Mouse (Mus musculus): ENCODE measurements at regions not wholly inside any gene's neighbourhood (a gene's known extent, or its start where the extent isn't known, plus 50 kb on each side); places are given as distances from the start of the nearest gene placed in this dataset.

GRCm38 (mm10) chr8:82454056-82454455 is 51.0 kb upstream of the Il15 start:
- Histone ChIP-seq H3K27ac (replicated peaks; ENCODE audit: low read depth, low read length) (no peak overlapping the region), H3K9ac (ENCODE audit: low read depth, low read length, severe bottlenecking) (no peak overlapping the region), H3K4me1 (ENCODE audit: control insufficient read depth, insufficient read depth, low read length) (no peaks in the 10 kb centered on the region), H3K9me3 (ENCODE audit: control insufficient read depth, low read length) (no peaks in the 10 kb centered on the region), H3K27me3 (ENCODE audit: control insufficient read depth, insufficient read depth, low read length) (no peaks in the 10 kb centered on the region), H3K4me3 (replicated peaks; ENCODE audit: low read length) (no peak overlapping the region), H3K36me3 (ENCODE audit: control insufficient read depth, insufficient read depth, low read length) (no peaks in the 10 kb centered on the region), H3K4me2 (replicated peaks; ENCODE audit: low read depth, low read length, severe bottlenecking) (no peak overlapping the region)
- 86% methylated on average over 4 of the region's 4 CpGs for WGBS
- no peak for DNase-seq (ENCODE audit: low spot score)
- TF ChIP-seq POLR2A (IDR thresholded peaks at IDR 0.05; ENCODE audit: borderline replicate concordance, extremely low read depth, insufficient read depth, insufficient read length) = no peak
- no peak for ATAC-seq (ENCODE audit: low FRiP score, low read depth)
